Mouse (Mus musculus): Measurements from ENCODE around the gene Dlst. TPM values are rescaled to one million over a fixed set of nuclear protein-coding genes. Genes with fewer than 3 reads are reported as not detected.

Dlst gene
- polyA plus RNA-seq, 1 experiment from 2014 or later, result 119 TPM

DNA sequence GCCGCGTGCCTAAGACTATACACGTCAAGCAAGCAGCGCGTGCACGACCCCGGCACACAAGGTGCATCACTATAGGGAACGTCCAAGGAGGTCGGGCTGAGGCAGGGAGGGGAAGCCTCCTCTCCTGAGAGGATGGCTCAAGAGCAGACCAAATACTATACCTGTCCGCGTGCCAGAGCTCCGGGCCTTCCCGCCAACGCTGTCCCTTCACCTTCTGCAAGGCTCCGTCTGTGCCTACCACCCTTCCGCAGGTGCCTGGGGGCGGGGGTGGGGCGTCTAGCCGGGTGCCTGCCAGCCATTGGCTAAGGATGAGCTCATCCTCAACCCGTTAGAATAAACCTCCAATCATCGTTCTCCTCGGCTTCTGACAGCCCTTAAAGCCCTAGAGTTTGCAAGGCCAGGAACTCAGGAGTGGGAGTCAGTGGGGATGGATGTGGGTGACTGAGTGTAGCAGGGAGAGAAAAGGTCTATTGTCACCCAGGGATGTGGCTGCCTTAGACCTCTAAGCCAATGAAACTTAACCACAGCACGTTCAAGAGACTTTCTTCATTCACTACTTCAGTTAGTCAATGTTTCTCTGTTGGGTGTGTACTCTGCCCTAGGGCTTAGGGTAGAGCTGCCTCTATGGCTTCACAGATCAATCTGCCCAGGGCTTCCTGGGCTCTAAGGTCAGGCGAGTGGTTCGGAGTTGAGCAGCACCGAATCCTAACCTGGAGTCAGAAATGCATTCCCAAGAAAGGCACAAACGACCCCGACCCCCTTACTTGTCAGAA, 40.6 kb downstream of the Dlst start, which contains the start of gene Rps6kl1:
Rps6kl1 (minus strand) TSS at position 263 of the 773 bp plus-strand sequence.
- Histone ChIP-seq H3K27ac (ENCODE audit: low read depth, low read length) (no peak within 1 kb of the TSS), H3K4me2 (replicated peaks; ENCODE audit: low read depth, low read length) (peak within 1 kb of the TSS; percentile 44), H3K36me3 (ENCODE audit: control insufficient read depth, insufficient read depth, low read length) (no peaks in the 10 kb centered on the region), H3K4me1 (ENCODE audit: control insufficient read depth, insufficient read depth, low read length) (peaks cover 16% of the 10 kb centered on the region), H3K4me3 (ENCODE audit: low read length) (peak within 1 kb of the TSS; percentile 28; the same call in 1 of the 2 replicates), H3K9me3 (ENCODE audit: control insufficient read depth, low read length) (no peaks in the 10 kb centered on the region), H3K27me3 (ENCODE audit: control insufficient read depth, insufficient read depth, low read length) (peaks cover 14% of the 10 kb centered on the region), H3K9ac (ENCODE audit: low read depth, low read length) (peak within 1 kb of the TSS; percentile 18; the same call in 1 of the 2 replicates)
- ATAC-seq (ENCODE audit: low FRiP score, low TSS enrichment), result peak; percentile 67
- WGBS, result 14% methylated on average over 28 of the region's 28 CpGs

DNA sequence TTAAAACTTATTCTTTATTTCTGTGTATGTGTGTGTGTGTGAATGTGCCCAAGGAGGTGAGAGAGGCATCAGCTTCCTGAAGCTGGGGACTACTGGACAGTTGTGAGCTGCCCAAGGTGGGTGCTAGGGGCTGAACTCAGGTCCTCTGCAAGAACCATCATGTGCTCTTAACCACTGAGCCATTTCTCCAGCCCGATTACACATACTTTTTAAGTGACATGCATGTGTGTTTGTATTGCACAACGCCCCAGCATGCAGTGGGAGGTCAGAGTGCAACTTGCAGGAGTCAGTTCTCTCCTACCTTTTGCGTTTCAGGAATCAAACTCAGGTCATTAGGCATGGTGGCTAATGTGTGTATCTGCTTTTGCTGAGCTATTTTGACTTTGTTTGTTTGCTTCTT, 42.4 kb downstream of the Dlst start:
- ATAC-seq (ENCODE audit: low FRiP score, low TSS enrichment), result no peak
- Histone ChIP-seq H3K36me3 (ENCODE audit: control insufficient read depth, insufficient read depth, low read length) (no peaks in the 10 kb centered on the region), H3K4me2 (replicated peaks; ENCODE audit: low read depth, low read length) (no peak overlapping the region), H3K4me1 (ENCODE audit: control insufficient read depth, insufficient read depth, low read length) (0 out of 2 replicates have a peak, but pooled peaks cover 10% of the 10 kb centered on the region), H3K27ac (ENCODE audit: low read depth, low read length) (no peak overlapping the region), H3K9me3 (ENCODE audit: control insufficient read depth, low read length) (no peaks in the 10 kb centered on the region), H3K9ac (ENCODE audit: low read depth, low read length) (no peak overlapping the region), H3K4me3 (ENCODE audit: low read length) (no peak overlapping the region), H3K27me3 (ENCODE audit: control insufficient read depth, insufficient read depth, low read length) (peaks cover 14% of the 10 kb centered on the region)
- WGBS, result 77% methylated on average over 3 of the region's 3 CpGs

DNA sequence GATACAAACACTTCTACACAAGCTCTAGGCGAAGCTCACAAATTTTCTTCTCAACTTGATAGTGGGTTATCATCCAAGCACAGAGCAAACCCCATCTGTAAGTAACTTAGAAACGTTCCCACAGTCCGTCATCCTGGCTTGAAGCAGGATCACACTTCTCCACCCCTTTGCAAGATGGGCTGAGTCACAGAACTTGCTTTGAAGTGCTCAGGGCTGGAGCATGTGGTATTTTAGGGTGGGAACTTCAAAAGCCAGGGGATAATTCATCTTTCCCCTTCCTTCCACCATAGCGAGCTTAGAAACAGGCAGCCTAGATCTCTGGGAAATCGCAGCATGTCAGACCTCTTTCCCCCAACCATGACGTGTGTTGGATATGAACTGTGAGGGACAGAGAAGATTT, 45.7 kb downstream of the Dlst start:
- no peak overlapping the region for H3K4me3 ChIP-seq (ENCODE audit: low read length)
- no peak overlapping the region for H3K4me2 ChIP-seq (replicated peaks; ENCODE audit: low read depth, low read length)
- WGBS, result 24% methylated on average over 6 of the region's 6 CpGs
- no peaks in the 10 kb centered on the region for H3K27me3 ChIP-seq (ENCODE audit: control insufficient read depth, insufficient read depth, low read length)
- H3K9ac ChIP-seq (ENCODE audit: low read depth, low read length), result no peak overlapping the region
- no peak overlapping the region for H3K27ac ChIP-seq (ENCODE audit: low read depth, low read length)
- H3K36me3 ChIP-seq (ENCODE audit: control insufficient read depth, insufficient read depth, low read length), result no peaks in the 10 kb centered on the region
- H3K9me3 ChIP-seq (ENCODE audit: control insufficient read depth, low read length), result no peaks in the 10 kb centered on the region
- no peak for ATAC-seq (ENCODE audit: low FRiP score, low TSS enrichment)
- no peaks in the 10 kb centered on the region for H3K4me1 ChIP-seq (ENCODE audit: control insufficient read depth, insufficient read depth, low read length)

DNA sequence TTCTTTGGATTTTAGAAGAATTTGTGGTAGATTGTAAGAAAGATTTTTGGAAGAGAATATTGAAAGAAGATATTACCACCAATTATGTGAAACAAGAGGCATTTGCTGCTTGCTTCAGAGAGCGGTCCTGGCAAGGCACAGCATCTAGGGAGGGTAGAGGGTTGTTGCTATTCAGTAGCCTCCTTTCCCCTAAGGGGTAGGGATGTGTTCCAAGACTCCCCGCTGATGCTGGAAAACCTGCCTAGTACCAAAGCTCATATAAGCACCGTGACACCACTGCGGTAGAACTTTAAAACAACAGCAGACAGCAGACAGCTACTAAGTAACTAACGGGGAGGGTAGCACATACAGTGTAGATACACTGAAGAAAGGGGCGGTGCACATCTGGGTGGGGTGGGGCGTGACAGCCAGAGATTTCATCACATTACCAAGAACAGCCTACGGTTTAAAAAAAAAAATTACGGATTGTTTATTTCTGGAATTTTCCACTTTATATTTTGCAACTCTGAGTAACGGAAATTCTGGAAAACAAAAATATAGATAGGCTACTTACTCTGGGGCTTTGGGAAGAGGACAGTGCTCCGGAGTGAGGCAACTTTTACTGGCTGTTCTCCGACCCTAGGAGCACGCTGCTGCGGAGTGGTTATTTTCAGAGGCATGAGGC, 47.3 kb downstream of the Dlst start:
- Histone ChIP-seq H3K4me2 (replicated peaks; ENCODE audit: low read depth, low read length) (no peak overlapping the region), H3K9me3 (ENCODE audit: control insufficient read depth, low read length) (no peaks in the 10 kb centered on the region), H3K4me3 (ENCODE audit: low read length) (no peak overlapping the region), H3K36me3 (ENCODE audit: control insufficient read depth, insufficient read depth, low read length) (no peaks in the 10 kb centered on the region), H3K9ac (ENCODE audit: low read depth, low read length) (no peak overlapping the region), H3K27ac (ENCODE audit: low read depth, low read length) (no peak overlapping the region), H3K4me1 (ENCODE audit: control insufficient read depth, insufficient read depth, low read length) (no peaks in the 10 kb centered on the region), H3K27me3 (ENCODE audit: control insufficient read depth, insufficient read depth, low read length) (no peaks in the 10 kb centered on the region)
- no peak for ATAC-seq (ENCODE audit: low FRiP score, low TSS enrichment)
- WGBS, result 92% methylated on average over 14 of the region's 14 CpGs

DNA sequence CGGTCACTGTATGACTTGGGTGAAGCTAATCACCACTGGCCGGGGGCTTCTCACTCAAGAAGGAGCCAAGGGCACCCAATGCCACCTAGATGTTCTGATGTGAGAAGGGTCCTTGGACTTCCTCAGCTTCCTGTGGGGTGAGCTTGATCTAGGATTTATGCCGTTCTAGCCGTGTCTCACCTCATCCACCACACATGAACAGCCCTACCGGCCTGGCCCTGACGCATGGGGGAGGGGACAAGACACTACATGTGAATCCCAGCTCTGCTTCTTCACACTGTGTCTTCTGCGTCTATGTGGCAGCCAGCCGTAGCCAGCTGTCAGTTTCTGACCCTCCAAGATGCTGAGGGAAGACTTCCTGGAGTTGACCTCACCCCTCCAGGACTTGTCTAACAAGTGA, 48.2 kb downstream of the Dlst start:
- no peaks in the 10 kb centered on the region for H3K27me3 ChIP-seq (ENCODE audit: control insufficient read depth, insufficient read depth, low read length)
- H3K9ac ChIP-seq (ENCODE audit: low read depth, low read length), result no peak overlapping the region
- no peaks in the 10 kb centered on the region for H3K4me1 ChIP-seq (ENCODE audit: control insufficient read depth, insufficient read depth, low read length)
- H3K27ac ChIP-seq (ENCODE audit: low read depth, low read length), result no peak overlapping the region
- ATAC-seq (ENCODE audit: low FRiP score, low TSS enrichment), result no peak
- H3K36me3 ChIP-seq (ENCODE audit: control insufficient read depth, insufficient read depth, low read length), result no peaks in the 10 kb centered on the region
- H3K9me3 ChIP-seq (ENCODE audit: control insufficient read depth, low read length), result no peaks in the 10 kb centered on the region
- no peak overlapping the region for H3K4me2 ChIP-seq (replicated peaks; ENCODE audit: low read depth, low read length)
- no peak overlapping the region for H3K4me3 ChIP-seq (ENCODE audit: low read length)
- 89% methylated on average over 8 of the region's 8 CpGs for WGBS

DNA sequence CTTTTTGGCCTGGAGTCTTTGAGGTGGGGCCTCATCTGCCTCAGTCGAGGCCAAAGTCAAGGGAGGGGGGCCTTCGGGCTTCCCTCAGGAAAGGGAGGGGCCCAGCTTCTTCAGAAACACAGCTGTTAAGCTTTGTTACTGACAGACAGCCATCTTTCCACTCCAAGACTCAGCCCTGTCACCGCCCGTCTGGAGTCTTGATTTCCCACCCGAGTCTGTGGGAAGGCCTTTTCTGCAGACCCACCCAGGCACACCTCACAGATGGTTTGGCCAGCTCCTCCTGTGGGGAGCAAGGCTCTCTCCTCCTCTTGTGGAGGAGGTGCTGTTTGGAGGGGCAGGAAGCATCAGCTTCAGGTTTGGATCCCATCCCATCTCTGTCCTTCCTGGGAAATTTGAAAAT, 49.0 kb downstream of the Dlst start:
- Histone ChIP-seq H3K27ac (ENCODE audit: low read depth, low read length) (no peak overlapping the region), H3K36me3 (ENCODE audit: control insufficient read depth, insufficient read depth, low read length) (no peaks in the 10 kb centered on the region), H3K4me1 (ENCODE audit: control insufficient read depth, insufficient read depth, low read length) (no peaks in the 10 kb centered on the region), H3K4me3 (ENCODE audit: low read length) (no peak overlapping the region), H3K9ac (ENCODE audit: low read depth, low read length) (no peak overlapping the region), H3K27me3 (ENCODE audit: control insufficient read depth, insufficient read depth, low read length) (no peaks in the 10 kb centered on the region), H3K9me3 (ENCODE audit: control insufficient read depth, low read length) (no peaks in the 10 kb centered on the region), H3K4me2 (replicated peaks; ENCODE audit: low read depth, low read length) (no peak overlapping the region)
- WGBS, result 83% methylated on average over 5 of the region's 5 CpGs
- ATAC-seq (ENCODE audit: low FRiP score, low TSS enrichment), result no peak

DNA sequence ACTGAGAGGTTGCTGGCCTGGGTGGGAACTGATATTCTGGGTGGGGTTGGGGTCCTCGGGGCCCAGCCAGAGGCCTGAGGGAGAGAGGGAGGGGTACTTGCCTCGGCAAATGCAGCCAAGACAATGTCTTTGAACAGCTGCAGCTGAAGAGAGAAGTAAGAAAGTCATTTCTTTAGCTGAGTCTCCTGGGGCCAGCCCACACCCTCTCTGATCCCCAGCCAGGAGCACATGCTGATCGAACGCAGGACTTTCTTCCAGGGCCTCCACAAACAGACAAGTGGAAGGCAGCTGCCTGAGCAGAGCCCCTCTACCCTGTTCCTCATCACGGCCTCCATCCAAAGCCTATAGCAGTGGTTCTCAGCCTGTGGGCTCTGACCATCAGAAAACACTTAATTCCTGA, 54.4 kb downstream of the Dlst start:
- ATAC-seq (ENCODE audit: low FRiP score, low TSS enrichment), result no peak
- Histone ChIP-seq H3K9me3 (ENCODE audit: control insufficient read depth, low read length) (no peaks in the 10 kb centered on the region), H3K4me1 (ENCODE audit: control insufficient read depth, insufficient read depth, low read length) (no peaks in the 10 kb centered on the region), H3K4me2 (replicated peaks; ENCODE audit: low read depth, low read length) (no peak overlapping the region), H3K36me3 (ENCODE audit: control insufficient read depth, insufficient read depth, low read length) (peaks cover 9% of the 10 kb centered on the region), H3K9ac (ENCODE audit: low read depth, low read length) (no peak overlapping the region), H3K27me3 (ENCODE audit: control insufficient read depth, insufficient read depth, low read length) (no peaks in the 10 kb centered on the region), H3K27ac (ENCODE audit: low read depth, low read length) (no peak overlapping the region), H3K4me3 (ENCODE audit: low read length) (no peak overlapping the region)
- WGBS, result 89% methylated on average over 5 of the region's 5 CpGs

DNA sequence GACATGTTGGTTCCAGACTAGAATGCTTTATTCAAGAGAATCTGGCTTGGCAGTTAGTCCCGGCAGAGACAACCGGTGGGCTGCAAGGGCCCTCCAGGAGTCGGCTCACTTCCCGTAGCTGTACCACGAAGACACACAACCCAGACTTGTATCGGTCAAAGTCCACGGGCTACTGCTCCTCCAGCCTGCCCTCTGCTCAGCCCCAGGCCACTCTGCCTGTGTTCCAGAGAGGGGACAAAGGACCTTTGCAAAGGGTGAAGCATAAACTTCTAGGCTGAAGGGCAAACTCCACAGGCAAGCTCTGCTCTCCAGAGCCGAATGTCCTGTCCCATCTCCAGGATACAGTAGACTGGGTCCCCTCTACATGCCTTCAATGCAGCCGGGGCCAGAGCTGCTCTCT, 56.0 kb downstream of the Dlst start:
- Histone ChIP-seq H3K4me2 (replicated peaks; ENCODE audit: low read depth, low read length) (no peak overlapping the region), H3K9ac (ENCODE audit: low read depth, low read length) (no peak overlapping the region), H3K27me3 (ENCODE audit: control insufficient read depth, insufficient read depth, low read length) (no peaks in the 10 kb centered on the region), H3K36me3 (ENCODE audit: control insufficient read depth, insufficient read depth, low read length) (peaks cover 9% of the 10 kb centered on the region), H3K9me3 (ENCODE audit: control insufficient read depth, low read length) (no peaks in the 10 kb centered on the region), H3K4me3 (ENCODE audit: low read length) (no peak overlapping the region), H3K4me1 (ENCODE audit: control insufficient read depth, insufficient read depth, low read length) (no peaks in the 10 kb centered on the region), H3K27ac (ENCODE audit: low read depth, low read length) (no peak overlapping the region)
- WGBS, result 86% methylated on average over 9 of the region's 9 CpGs
- no peak for ATAC-seq (ENCODE audit: low FRiP score, low TSS enrichment)

All from kidney, embryonic 14.5 days (tissue).